Mouse (Mus musculus) kidney, embryonic 16.5 days (tissue): ENCODE measurements around the gene Borcs8. TPM values are rescaled to one million over a fixed set of nuclear protein-coding genes. Genes with fewer than 3 reads are reported as not detected.

Experiments used
- ATAC-seq: fragments of 200-750 bp; cut with Nextera tagmentation; 2 replicates; pipeline ENCODE4 v1.8.0; 2017; ENCODE audit warnings: moderate TSS enrichment; ENCODE audit not compliant: low FRiP score, low TSS enrichment
- H3K27ac ChIP-seq: fragments of 300-500 bp; sonication (generic); 2 replicates; pipeline ENCODE4 v1.5.1; 2014; ENCODE audit warnings: low read length
- H3K27me3 ChIP-seq: fragments of 300-500 bp; sonication (generic); 2 replicates; pipeline ENCODE4 v1.6.1; 2014; ENCODE audit warnings: low read length, control low read depth, mixed read lengths; ENCODE audit not compliant: insufficient read depth
- H3K36me3 ChIP-seq: fragments of 300-500 bp; sonication (generic); 2 replicates; pipeline ENCODE4 v1.6.1; 2014; ENCODE audit warnings: low read length, control low read depth, mixed read lengths; ENCODE audit not compliant: insufficient read depth
- H3K4me1 ChIP-seq: fragments of 300-500 bp; sonication (generic); 2 replicates; pipeline ENCODE4 v1.6.1; 2014; ENCODE audit warnings: low read length, control low read depth, mixed read lengths; ENCODE audit not compliant: insufficient read depth
- H3K4me2 ChIP-seq: fragments of 300-500 bp; sonication (generic); replicated peaks from 2 replicates; pipeline ENCODE4 v1.6.1; 2014; ENCODE audit warnings: low read depth, low read length
- H3K4me3 ChIP-seq: fragments of 300-500 bp; sonication (generic); 2 replicates; pipeline ENCODE4 v1.5.1; 2014; ENCODE audit warnings: mild to moderate bottlenecking, low read length
- H3K9ac ChIP-seq: fragments of 300-500 bp; sonication (generic); replicated peaks from 2 replicates; pipeline ENCODE4 v1.6.1; 2014; ENCODE audit warnings: low read length
- H3K9me3 ChIP-seq: fragments of 300-500 bp; sonication (generic); 2 replicates; pipeline ENCODE4 v1.6.1; 2016; ENCODE audit warnings: low read length, control low read depth
- WGBS: fragments of 180-500 bp; shearing (Covaris S2); extraction: QIAGEN DNeasy Blood & Tissue Kit; methylation state at CpG from one replicate; pipeline ENCODE4 v1.1.7; 2014; 5-methylcytosine and 5-hydroxymethylcytosine counted together
- polyA plus RNA-seq: library from polyadenylated mRNA; unstranded; fragments of >200 nt; fragmentation: Nextera tagmentation; extraction: Ambion mirVana; gene quantifications from 2 replicates; pipeline ENCODE4 v1.2.1, GENCODE M21; 2015

Gene Borcs8
- polyA plus RNA-seq, 1 experiment from 2014 or later, result 58.3 TPM

- no peaks in the 10 kb centered on the region for H3K9me3 ChIP-seq
- H3K9ac ChIP-seq, result no peak overlapping the region
- 18% methylated on average over 6 of the region's 6 CpGs for WGBS
- H3K27me3 ChIP-seq, result peaks cover 82% of the 10 kb centered on the region
- no peaks in the 10 kb centered on the region for H3K4me1 ChIP-seq
- H3K4me3 ChIP-seq, result no peak overlapping the region
- no peak for ATAC-seq
- no peaks in the 10 kb centered on the region for H3K36me3 ChIP-seq
- no peak overlapping the region for H3K27ac ChIP-seq
- no peak overlapping the region for H3K4me2 ChIP-seq
These were observed 24.8 kb upstream of the Borcs8 start for GRCm38 (mm10) chr8:70114488-70114887.

GRCm38 (mm10) chr8:70114892-70115291 lies 24.4 kb upstream of the Borcs8 start:
- no peak overlapping the region for H3K4me3 ChIP-seq
- H3K27me3 ChIP-seq, result peaks cover 83% of the 10 kb centered on the region
- H3K9me3 ChIP-seq, result no peaks in the 10 kb centered on the region
- no peak overlapping the region for H3K9ac ChIP-seq
- ATAC-seq, result no peak
- H3K27ac ChIP-seq, result no peak overlapping the region
- WGBS, result 71% methylated on average over 13 of the region's 13 CpGs
- no peaks in the 10 kb centered on the region for H3K36me3 ChIP-seq
- H3K4me1 ChIP-seq, result no peaks in the 10 kb centered on the region
- H3K4me2 ChIP-seq, result no peak overlapping the region

GRCm38 (mm10) chr8:70117611-70118010 lies 21.7 kb upstream of the Borcs8 start:
- ATAC-seq, result no peak; the same call in 1 of the 2 replicates
- Histone ChIP-seq H3K36me3 (no peaks in the 10 kb centered on the region), H3K4me2 (no peak overlapping the region), H3K4me3 (no peak overlapping the region), H3K27me3 (peaks cover 73% of the 10 kb centered on the region), H3K9ac (no peak overlapping the region), H3K27ac (no peak overlapping the region), H3K9me3 (no peaks in the 10 kb centered on the region), H3K4me1 (peaks cover 5% of the 10 kb centered on the region)
- WGBS, result 4% methylated on average over 9 of the region's 9 CpGs

- no peaks in the 10 kb centered on the region for H3K36me3 ChIP-seq
- H3K9ac ChIP-seq, result no peak overlapping the region
- H3K4me2 ChIP-seq, result no peak overlapping the region
- WGBS, result 13% methylated on average over 17 of the region's 17 CpGs
- no peak for ATAC-seq
- no peak overlapping the region for H3K4me3 ChIP-seq
- no peaks in the 10 kb centered on the region for H3K9me3 ChIP-seq
- peaks cover 5% of the 10 kb centered on the region for H3K4me1 ChIP-seq
- no peak overlapping the region for H3K27ac ChIP-seq
- peaks cover 59% of the 10 kb centered on the region for H3K27me3 ChIP-seq
These were observed 20.3 kb upstream of the Borcs8 start for GRCm38 (mm10) chr8:70118726-70119700.

- H3K27me3 ChIP-seq, result peaks cover 48% of the 10 kb centered on the region
- H3K4me1 ChIP-seq, result peaks cover 5% of the 10 kb centered on the region
- WGBS, result 2% methylated on average over 19 of the region's 19 CpGs
- peak within 1 kb of the TSS; percentile 41 for H3K4me2 ChIP-seq
- H3K9ac ChIP-seq, result no peak within 1 kb of the TSS
- no peak within 1 kb of the TSS for H3K4me3 ChIP-seq
- no peaks in the 10 kb centered on the region for H3K36me3 ChIP-seq
- ATAC-seq, result peak; percentile 77
- H3K27ac ChIP-seq, result no peak within 1 kb of the TSS
- H3K9me3 ChIP-seq, result no peaks in the 10 kb centered on the region
These were observed 18.6 kb upstream of the Borcs8 start, which contains the start of gene Ncan for GRCm38 (mm10) chr8:70120667-70121066. Ncan (minus strand) TSS chr8:70120873.

- no peak overlapping the region for H3K4me3 ChIP-seq
- WGBS, result 48% methylated on average over 2 of the region's 2 CpGs
- H3K27ac ChIP-seq, result no peak overlapping the region
- peaks cover 32% of the 10 kb centered on the region for H3K27me3 ChIP-seq
- H3K4me1 ChIP-seq, result peaks cover 5% of the 10 kb centered on the region
- H3K9ac ChIP-seq, result no peak overlapping the region
- no peak for ATAC-seq
- H3K36me3 ChIP-seq, result no peaks in the 10 kb centered on the region
- H3K4me2 ChIP-seq, result no peak overlapping the region
- no peaks in the 10 kb centered on the region for H3K9me3 ChIP-seq
These were observed 16.4 kb upstream of the Borcs8 start for GRCm38 (mm10) chr8:70122863-70123262.

GRCm38 (mm10) chr8:70124992-70125391 lies 14.3 kb upstream of the Borcs8 start:
- Histone ChIP-seq H3K27ac (no peak overlapping the region), H3K4me2 (no peak overlapping the region), H3K36me3 (no peaks in the 10 kb centered on the region), H3K9ac (no peak overlapping the region), H3K9me3 (no peaks in the 10 kb centered on the region), H3K4me1 (peaks cover 9% of the 10 kb centered on the region), H3K4me3 (no peak overlapping the region), H3K27me3 (peaks cover 11% of the 10 kb centered on the region)
- ATAC-seq, result no peak
- WGBS, result 60% methylated on average over 8 of the region's 8 CpGs

GRCm38 (mm10) chr8:70128435-70128834 lies 10.9 kb upstream of the Borcs8 start:
- Histone ChIP-seq H3K27ac (no peak overlapping the region), H3K27me3 (no peaks in the 10 kb centered on the region), H3K36me3 (0 out of 2 replicates have a peak, but pooled peaks cover 5% of the 10 kb centered on the region), H3K4me1 (peaks cover 11% of the 10 kb centered on the region), H3K4me2 (no peak overlapping the region), H3K9me3 (no peaks in the 10 kb centered on the region), H3K9ac (no peak overlapping the region), H3K4me3 (no peak overlapping the region)
- ATAC-seq, result no peak
- WGBS, result 87% methylated on average over 3 of the region's 3 CpGs

- Histone ChIP-seq H3K4me2 (no peak overlapping the region), H3K9me3 (no peaks in the 10 kb centered on the region), H3K4me1 (peaks cover 11% of the 10 kb centered on the region), H3K27ac (no peak overlapping the region), H3K36me3 (peaks cover 14% of the 10 kb centered on the region), H3K27me3 (no peaks in the 10 kb centered on the region), H3K9ac (no peak overlapping the region), H3K4me3 (no peak overlapping the region)
- WGBS, result 54% methylated on average over 9 of the region's 9 CpGs
- no peak for ATAC-seq
These were observed 9.9 kb upstream of the Borcs8 start for GRCm38 (mm10) chr8:70129309-70129952.

- WGBS, result 83% methylated on average over 3 of the region's 3 CpGs
- ATAC-seq, result no peak
- peaks cover 20% of the 10 kb centered on the region for H3K36me3 ChIP-seq
- no peak overlapping the region for H3K9ac ChIP-seq
- no peak overlapping the region for H3K4me2 ChIP-seq
- H3K4me1 ChIP-seq, result peaks cover 11% of the 10 kb centered on the region
- H3K27me3 ChIP-seq, result no peaks in the 10 kb centered on the region
- no peak overlapping the region for H3K27ac ChIP-seq
- H3K4me3 ChIP-seq, result no peak overlapping the region
- H3K9me3 ChIP-seq, result no peaks in the 10 kb centered on the region
These were observed 9.2 kb upstream of the Borcs8 start for GRCm38 (mm10) chr8:70130066-70130465.
